Mouse (Mus musculus) cortical plate, adult 2 months (tissue): ENCODE results near the gene Popdc3.

Source experiments
- CTCF ChIP-seq: fragments of 200-500 bp; IDR thresholded peaks from 2 replicates; pipeline ENCODE4 v1.5.1; 2011; ENCODE audit warnings: mild to moderate bottlenecking, control low read depth, low read length; ENCODE audit not compliant: insufficient read depth; ENCODE audit errors: extremely low read depth
- POLR2A ChIP-seq: fragments of 200-500 bp; IDR thresholded peaks from 2 replicates; pipeline ENCODE4 v1.6.1; 2011; ENCODE audit warnings: mild to moderate bottlenecking, low read length, control low read depth; ENCODE audit not compliant: insufficient read depth; ENCODE audit errors: extremely low read depth

DNA sequence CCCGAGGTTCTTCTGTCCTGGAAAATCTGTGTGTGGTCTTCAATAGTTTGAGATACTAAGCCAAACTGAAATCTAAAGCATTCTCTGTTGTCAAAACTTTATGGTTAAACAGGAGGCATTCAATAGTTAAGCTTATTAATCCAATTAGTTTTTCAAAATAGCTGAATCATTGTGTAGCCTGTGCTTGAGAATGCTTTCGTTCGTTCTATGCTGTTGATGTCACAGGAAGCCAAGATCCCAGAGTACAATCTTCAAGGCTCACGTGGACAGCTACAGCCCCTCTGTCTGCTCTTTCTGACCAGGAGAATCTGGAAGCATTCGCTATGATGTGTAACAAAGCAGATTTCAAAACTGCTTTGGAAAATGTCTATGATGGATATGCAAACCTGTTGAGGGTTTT, 112.7 kb downstream of the Popdc3 start:
- TF ChIP-seq POLR2A (no peak), CTCF (no peak)
